Mouse (Mus musculus) ES-E14 (cell line): ENCODE results near the gene Spout1.

Source experiments
- CHD2 ChIP-seq: IDR thresholded peaks from 2 replicates; pipeline ENCODE4 v1.6.1; 2014; ENCODE audit warnings: mild to moderate bottlenecking, low read depth, low read length, inconsistent platforms
- HCFC1 ChIP-seq: IDR thresholded peaks from 2 replicates; pipeline ENCODE4 v1.6.1; 2012; ENCODE audit warnings: low read length, inconsistent platforms, borderline replicate concordance; ENCODE audit not compliant: insufficient read depth
- MAFK ChIP-seq: IDR thresholded peaks from 2 replicates; pipeline ENCODE4 v1.6.1; 2014; ENCODE audit warnings: mild to moderate bottlenecking, low read depth, low read length, inconsistent platforms; ENCODE audit not compliant: insufficient read depth
- ZC3H11A ChIP-seq: IDR thresholded peaks from 2 replicates; pipeline ENCODE4 v1.6.1; 2012; ENCODE audit warnings: low read depth, mild to moderate bottlenecking, inconsistent platforms, low read length, borderline replicate concordance
- ZNF384 ChIP-seq: IDR thresholded peaks from 2 replicates; pipeline ENCODE4 v1.6.1; 2012; ENCODE audit warnings: low read depth, low read length, inconsistent platforms

DNA sequence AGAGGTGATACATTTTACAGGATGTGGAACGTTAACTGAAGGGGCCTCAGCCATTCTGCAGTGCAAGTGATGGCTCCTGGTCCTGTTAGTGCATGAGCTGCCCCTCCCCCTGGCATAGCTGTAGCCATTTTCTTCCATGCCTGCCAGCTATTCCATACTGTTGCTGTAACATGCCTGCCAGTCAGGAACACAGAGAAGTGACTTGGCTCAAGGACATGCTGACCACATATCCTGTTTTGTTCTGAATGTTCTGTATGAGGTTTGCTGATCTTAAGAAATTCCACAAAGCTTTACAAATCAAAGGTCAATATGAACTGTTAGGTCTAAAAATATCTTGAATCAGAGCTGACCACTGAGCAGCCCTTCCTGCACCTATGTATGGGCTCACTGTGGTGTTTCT, 34.7 kb upstream of the Spout1 start:
- no peak for TF ChIP-seq ZNF384
- TF ChIP-seq MAFK: no peak
- no peak for TF ChIP-seq CHD2
- no peak for TF ChIP-seq ZC3H11A
- TF ChIP-seq HCFC1: no peak
